In genomic region chr11:98550975-98551828, GRCm38 (mm10) we compare ENCODE assay signal across 8 mouse cellular contexts. TPM values are rescaled to one million over a fixed set of nuclear protein-coding genes. Genes with fewer than 3 reads are reported as not detected.
DNase-seq lines count a peak whose midpoint lies in the region; ATAC-seq and TF ChIP-seq lines count a peak whose summit lies in the region.

Gene Zpbp2, plus strand, starts transcription at chr11:98551097.

- H3K27me3 ChIP-seq in C2C12 (ENCODE audit: control insufficient read depth, insufficient read depth, insufficient read length): peaks cover 25% of the 10 kb centered on the region
- peaks cover 44% of the 10 kb centered on the region for H3K27me3 ChIP-seq in heart, embryonic 10.5 days (ENCODE audit: insufficient read depth, poor library complexity, severe bottlenecking)
- peaks cover 45% of the 10 kb centered on the region for H3K27me3 ChIP-seq in kidney, embryonic 15.5 days
- H3K27me3 ChIP-seq in limb, embryonic 15.5 days: peaks cover 38% of the 10 kb centered on the region
- peaks cover 29% of the 10 kb centered on the region for H3K27me3 ChIP-seq in midbrain, postnatal 0 days (ENCODE audit: insufficient read depth, low read length)

- no peaks in the 10 kb centered on the region for H3K79me2 ChIP-seq in C2C12 (ENCODE audit: control insufficient read depth, insufficient read depth)

- peak within 1 kb of the TSS; percentile 21 for H3K4me3 ChIP-seq in C2C12 (ENCODE audit: insufficient read depth, poor library complexity, severe bottlenecking)
- peak within 1 kb of the TSS; percentile 65 for H3K4me3 ChIP-seq in embryonic fibroblast, embryonic 13.5 days (ENCODE audit: insufficient read depth, low read length)
- peak within 1 kb of the TSS; percentile 80 for H3K4me3 ChIP-seq in heart, embryonic 10.5 days
- H3K4me3 ChIP-seq in kidney, embryonic 15.5 days (replicated peaks): peak within 1 kb of the TSS; percentile 94
- H3K4me3 ChIP-seq in limb, embryonic 15.5 days: peak within 1 kb of the TSS; percentile 79
- H3K4me3 ChIP-seq in midbrain, postnatal 0 days (ENCODE audit: low read depth, low read length): peak within 1 kb of the TSS; percentile 61

- H3K9ac ChIP-seq in kidney, embryonic 15.5 days: peak within 1 kb of the TSS; percentile 63
- peak within 1 kb of the TSS; percentile 37; the same call in 1 of the 2 replicates for H3K9ac ChIP-seq in limb, embryonic 15.5 days
- peak within 1 kb of the TSS; percentile 74 for H3K9ac ChIP-seq in midbrain, postnatal 0 days (replicated peaks; ENCODE audit: low read length, poor library complexity, severe bottlenecking)

- TF ChIP-seq POLR2A in embryonic fibroblast, embryonic 13.5 days (IDR thresholded peaks at IDR 0.05; ENCODE audit: low read depth, low read length): peak; percentile 55

- ATAC-seq in kidney, embryonic 15.5 days (replicated peaks; ENCODE audit: low FRiP score): peak; percentile 97
- peak; percentile 96 for ATAC-seq in limb, embryonic 15.5 days (ENCODE audit: insufficient number of reproducible peaks, low FRiP score, low TSS enrichment, low read depth)
- ATAC-seq in midbrain, postnatal 0 days (ENCODE audit: low FRiP score): peak; percentile 96

- WGBS in heart, embryonic 10.5 days: under 1% methylated on average over 51 of the region's 51 CpGs
- WGBS in kidney, embryonic 15.5 days: under 1% methylated on average over 51 of the region's 51 CpGs
- under 1% methylated on average over 49 of the region's 51 CpGs for WGBS in limb, embryonic 15.5 days
- WGBS in midbrain, postnatal 0 days: under 1% methylated on average over 46 of the region's 51 CpGs

- no peaks in the 10 kb centered on the region for H3K36me3 ChIP-seq in C2C12 (ENCODE audit: control insufficient read depth, insufficient read depth)
- H3K36me3 ChIP-seq in heart, embryonic 10.5 days: no peaks in the 10 kb centered on the region
- no peaks in the 10 kb centered on the region for H3K36me3 ChIP-seq in kidney, embryonic 15.5 days
- no peaks in the 10 kb centered on the region for H3K36me3 ChIP-seq in limb, embryonic 15.5 days
- H3K36me3 ChIP-seq in midbrain, postnatal 0 days (ENCODE audit: insufficient read depth, low read length): no peaks in the 10 kb centered on the region

- no peak for TF ChIP-seq CTCF in C2C12 (IDR thresholded peaks at IDR 0.05; ENCODE audit: control insufficient read depth, insufficient read depth, insufficient read length)
- no peak for TF ChIP-seq CTCF in embryonic fibroblast, embryonic 13.5 days (IDR thresholded peaks at IDR 0.05; ENCODE audit: borderline replicate concordance, insufficient read depth, low read length)
- TF ChIP-seq CTCF in midbrain, postnatal 0 days (IDR thresholded peaks at IDR 0.05): no peak

- no peaks in the 10 kb centered on the region for H3K79me3 ChIP-seq in C2C12 (ENCODE audit: low read depth)

- H3K4me2 ChIP-seq in kidney, embryonic 15.5 days: peak within 1 kb of the TSS; percentile 90
- H3K4me2 ChIP-seq in limb, embryonic 15.5 days: peak within 1 kb of the TSS; percentile 77
- H3K4me2 ChIP-seq in midbrain, postnatal 0 days (ENCODE audit: low read depth, low read length, poor library complexity, severe bottlenecking): peak within 1 kb of the TSS; percentile 82

- H3K9me3 ChIP-seq in heart, embryonic 10.5 days: no peaks in the 10 kb centered on the region; the same call in 1 of the 2 replicates
- H3K9me3 ChIP-seq in kidney, embryonic 15.5 days (replicated peaks): no peaks in the 10 kb centered on the region
- no peaks in the 10 kb centered on the region for H3K9me3 ChIP-seq in limb, embryonic 15.5 days
- no peaks in the 10 kb centered on the region for H3K9me3 ChIP-seq in midbrain, postnatal 0 days (ENCODE audit: low read length)

- no peaks in the 10 kb centered on the region for H3K4me1 ChIP-seq in embryonic fibroblast, embryonic 13.5 days (ENCODE audit: control insufficient read depth, insufficient read depth, low read length)
- H3K4me1 ChIP-seq in heart, embryonic 10.5 days: peaks cover 10% of the 10 kb centered on the region
- peaks cover 11% of the 10 kb centered on the region for H3K4me1 ChIP-seq in kidney, embryonic 15.5 days
- H3K4me1 ChIP-seq in limb, embryonic 15.5 days: peaks cover 10% of the 10 kb centered on the region; the same call in 1 of the 2 replicates
- H3K4me1 ChIP-seq in midbrain, postnatal 0 days (ENCODE audit: insufficient read depth, low read length): no peaks in the 10 kb centered on the region; the same call in 1 of the 2 replicates

- peak; percentile 97 for DNase-seq in brain, adult 2 months (ENCODE audit: low read depth, low spot score)
- DNase-seq in heart, embryonic 10.5 days (ENCODE audit: low spot score): peak; percentile 96
- peak; percentile 93 for DNase-seq in midbrain, postnatal 0 days (ENCODE audit: low spot score)
- DNase-seq in spleen, postnatal 10 days (ENCODE audit: low spot score in 2 of 2): peak; percentile 96

- H3K27ac ChIP-seq in embryonic fibroblast, embryonic 13.5 days (ENCODE audit: insufficient read depth, low read length): no peak within 1 kb of the TSS
- peak within 1 kb of the TSS; percentile 92 for H3K27ac ChIP-seq in heart, embryonic 10.5 days
- H3K27ac ChIP-seq in kidney, embryonic 15.5 days: peak within 1 kb of the TSS; percentile 85
- peak within 1 kb of the TSS; percentile 79 for H3K27ac ChIP-seq in limb, embryonic 15.5 days
- H3K27ac ChIP-seq in midbrain, postnatal 0 days (ENCODE audit: low read depth, low read length): peak within 1 kb of the TSS; percentile 81

- peak within 1 kb of the TSS; percentile 75 for H3ac ChIP-seq in C2C12 (ENCODE audit: control insufficient read depth, insufficient read length, low read depth)

TF ChIP-seq in C2C12, 6 proteins besides CTCF, POLR2A, EP300 and RAD21:
- TF ChIP-seq MAX (IDR thresholded peaks at IDR 0.05) (no peak), MYOD1 (IDR thresholded peaks at IDR 0.05; ENCODE audit: control insufficient read depth, insufficient read length, low read depth) (no peak), USF1 (IDR thresholded peaks at IDR 0.05; ENCODE audit: low read depth) (no peak), CEBPB (IDR thresholded peaks at IDR 0.05; ENCODE audit: low read depth) (no peak), MYOG (IDR thresholded peaks at IDR 0.05; ENCODE audit: control insufficient read depth, extremely low read depth, insufficient read length) (no peak), FOSL1 (IDR thresholded peaks at IDR 0.05; ENCODE audit: insufficient read depth, low read length, poor library complexity, severe bottlenecking) (no peak)

RNA-seq across cellular contexts. Expression of gene Zpbp2, which starts in this region (rescaled TPM):
- not detected for polyA plus RNA-seq in C2C12 (2012; fragmentation: generic; extraction: Trizol)
- polyA plus RNA-seq in embryonic fibroblast, embryonic 13.5 days (2011; ENCODE audit: insufficient read length, low read depth, missing spikeins): not detected in 2 replicates
- polyA plus RNA-seq in heart, embryonic 10.5 days (2016; fragmentation: Nextera tagmentation; extraction: Ambion mirVana): 0.21 and 0.65 TPM in 2 replicates
- 0.12 and 0.27 TPM in 2 replicates for polyA plus RNA-seq in kidney, embryonic 15.5 days (2015; fragmentation: Nextera tagmentation; extraction: Ambion mirVana)
- polyA plus RNA-seq in limb, embryonic 15.5 days (2015; fragmentation: Nextera tagmentation; extraction: Ambion mirVana): 0.12 and 0.17 TPM in 2 replicates
- 0.24 TPM in 1 of 2 replicates, not detected in the other for total RNA-seq in midbrain, postnatal 0 days (2014; rRNA removed)
- polyA plus RNA-seq in midbrain, postnatal 0 days (2015; fragmentation: Nextera tagmentation; extraction: Ambion mirVana): 0.36 and 0.39 TPM in 2 replicates

Comparison
In these comparisons a context has a peak if more than half of its experiments do, and no peak if none do; other contexts are left out.
1. Peak in DNase-seq, H3K4me3 ChIP-seq and H3K27ac ChIP-seq in heart, embryonic 10.5 days; RNA of the gene not detected or under 1 TPM.
2. Peak in ATAC-seq, H3K4me3 ChIP-seq, H3K27ac ChIP-seq, H3K9ac ChIP-seq and H3K4me2 ChIP-seq in kidney, embryonic 15.5 days; RNA of the gene not detected or under 1 TPM.
3. Peak in ATAC-seq, H3K4me3 ChIP-seq, H3K27ac ChIP-seq, H3K9ac ChIP-seq and H3K4me2 ChIP-seq in limb, embryonic 15.5 days; RNA of the gene not detected or under 1 TPM.
4. Peak in DNase-seq, ATAC-seq, H3K4me3 ChIP-seq, H3K27ac ChIP-seq, H3K9ac ChIP-seq and H3K4me2 ChIP-seq in midbrain, postnatal 0 days; RNA of the gene not detected or under 1 TPM.
5. H3K4me3 ChIP-seq: peak in every context shown above with its lines; median percentile 94 in kidney, embryonic 15.5 days; 80 in heart, embryonic 10.5 days; 79 in limb, embryonic 15.5 days; 65 in embryonic fibroblast, embryonic 13.5 days; 61 in midbrain, postnatal 0 days; 21 in C2C12.